Mouse (Mus musculus): ENCODE data around the gene Usf1. TPM values are rescaled to one million over a fixed set of nuclear protein-coding genes. Genes with fewer than 3 reads are reported as not detected.
A peak's percentile ranks its signal among the peaks of the same experiment; 100 is the strongest.

Usf1 gene
- polyA plus RNA-seq (2012; ENCODE audit: insufficient read depth, insufficient read length, missing spikeins), result 94.4 and 98.8 TPM in 2 replicates

DNA sequence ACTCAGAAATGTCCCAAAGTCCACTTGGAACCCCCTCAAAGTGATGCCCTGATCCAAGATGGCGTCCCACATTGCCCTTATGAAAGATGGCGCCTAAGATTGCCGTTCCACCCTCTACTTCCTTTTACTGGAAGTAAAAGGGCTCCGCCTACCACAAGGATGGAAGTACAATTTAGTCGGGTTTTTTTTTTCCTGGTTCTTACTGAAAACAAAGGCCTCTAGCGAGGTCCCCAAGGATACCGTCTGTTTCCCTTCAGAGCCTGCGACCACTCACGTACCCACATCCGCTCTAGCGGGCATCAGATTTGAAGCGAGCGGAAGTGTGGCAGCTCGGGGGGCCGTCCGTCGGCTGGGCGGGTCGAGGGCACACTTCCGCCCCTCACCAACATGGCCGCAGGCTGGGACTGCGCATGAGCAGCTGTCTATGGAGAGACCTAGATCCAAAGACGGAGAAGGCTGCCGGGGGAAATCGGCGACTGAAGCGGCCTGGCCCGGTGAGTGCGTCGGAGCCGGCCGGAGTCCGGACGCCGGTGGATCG lies at the start of gene Usf1:
Usf1 (plus strand) TSS at position 367 of the 538 bp plus-strand sequence.
- H3K4me3 ChIP-seq (ENCODE audit: insufficient read depth, low read length), result peak within 1 kb of the TSS; percentile 71
- TF ChIP-seq CTCF (IDR thresholded peaks at IDR 0.05; ENCODE audit: low read depth, low read length), result no peak
- peak within 1 kb of the TSS; percentile 89 for H3K27ac ChIP-seq (ENCODE audit: insufficient read depth, low read depth, low read length)
- peaks cover 24% of the 10 kb centered on the region for H3K4me1 ChIP-seq (ENCODE audit: control insufficient read depth, insufficient read depth, low read length)

- no peak overlapping the region for H3K4me3 ChIP-seq (ENCODE audit: insufficient read depth, low read length)
- TF ChIP-seq CTCF (IDR thresholded peaks at IDR 0.05; ENCODE audit: low read depth, low read length), result no peak
- TF ChIP-seq POLR2A (IDR thresholded peaks at IDR 0.05; ENCODE audit: borderline replicate concordance, low read depth, low read length), result no peak
- H3K27ac ChIP-seq (ENCODE audit: insufficient read depth, low read depth, low read length), result peak overlapping the region; percentile 9; the same call in 1 of the 2 replicates
- peaks cover 21% of the 10 kb centered on the region for H3K4me1 ChIP-seq (ENCODE audit: control insufficient read depth, insufficient read depth, low read length)
Observed at GRCm38 (mm10) chr1:171365934-171366333, 45.2 kb upstream of the Usf1 start.

GRCm38 (mm10) chr1:171369845-171370556 lies 41.1 kb upstream of the Usf1 start, which contains the start of gene Nectin4:
Nectin4 (plus strand) TSS chr1:171370099.
- peaks cover 21% of the 10 kb centered on the region for H3K4me1 ChIP-seq (ENCODE audit: control insufficient read depth, insufficient read depth, low read length)
- TF ChIP-seq CTCF (IDR thresholded peaks at IDR 0.05; ENCODE audit: low read depth, low read length) (no peak), POLR2A (IDR thresholded peaks at IDR 0.05; ENCODE audit: borderline replicate concordance, low read depth, low read length) (no peak)
- H3K4me3 ChIP-seq (ENCODE audit: insufficient read depth, low read length), result no peak within 1 kb of the TSS
- H3K27ac ChIP-seq (ENCODE audit: insufficient read depth, low read depth, low read length), result no peak within 1 kb of the TSS

DNA sequence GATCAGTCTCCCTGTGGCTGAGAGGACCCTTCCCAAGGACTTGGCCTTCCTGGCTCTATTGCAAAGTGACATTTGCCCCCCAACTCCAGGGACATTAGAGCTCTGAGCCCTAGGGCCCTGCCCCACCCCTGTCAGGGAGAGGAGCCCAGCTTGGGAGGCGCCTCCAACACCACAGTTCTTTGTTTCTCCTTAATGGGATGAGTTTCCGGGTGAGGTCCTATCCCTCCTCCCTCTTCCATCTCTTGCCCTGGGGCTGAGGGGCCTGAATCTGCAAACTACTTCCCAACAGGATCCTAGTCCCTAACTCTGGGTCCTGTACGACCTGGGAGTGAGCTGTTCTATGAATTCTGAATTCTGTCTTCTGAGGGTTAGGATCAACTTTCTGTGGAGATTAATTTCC lies 38.2 kb upstream of the Usf1 start:
- no peak for TF ChIP-seq CTCF (IDR thresholded peaks at IDR 0.05; ENCODE audit: low read depth, low read length)
- TF ChIP-seq POLR2A (IDR thresholded peaks at IDR 0.05; ENCODE audit: borderline replicate concordance, low read depth, low read length), result no peak
- Histone ChIP-seq H3K27ac (ENCODE audit: insufficient read depth, low read depth, low read length) (no peak overlapping the region), H3K4me3 (ENCODE audit: insufficient read depth, low read length) (no peak overlapping the region), H3K4me1 (ENCODE audit: control insufficient read depth, insufficient read depth, low read length) (peaks cover 30% of the 10 kb centered on the region)

DNA sequence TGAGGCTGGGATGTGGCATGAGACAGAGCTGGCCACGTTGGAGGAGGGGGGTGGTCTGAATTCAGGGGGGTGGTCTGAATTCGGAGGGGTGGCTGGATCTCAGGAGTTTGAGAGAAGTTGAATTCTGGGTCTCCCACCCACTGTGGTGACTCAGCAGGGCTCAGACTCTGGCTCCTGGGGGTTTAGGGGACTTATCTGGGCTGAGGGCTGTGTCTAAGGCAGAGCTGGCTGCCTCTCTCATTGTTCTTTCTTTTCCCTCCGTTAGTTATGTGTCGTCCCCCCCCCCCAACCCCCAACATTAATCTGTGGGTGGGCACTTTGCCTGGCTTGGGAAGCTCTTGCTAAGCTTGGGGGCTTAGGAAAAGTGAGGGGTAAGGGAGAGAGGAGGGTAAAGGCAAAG lies 37.2 kb upstream of the Usf1 start:
- Histone ChIP-seq H3K4me1 (ENCODE audit: control insufficient read depth, insufficient read depth, low read length) (peaks cover 32% of the 10 kb centered on the region), H3K27ac (ENCODE audit: insufficient read depth, low read depth, low read length) (no peak overlapping the region), H3K4me3 (ENCODE audit: insufficient read depth, low read length) (no peak overlapping the region)
- TF ChIP-seq POLR2A (IDR thresholded peaks at IDR 0.05; ENCODE audit: borderline replicate concordance, low read depth, low read length), result no peak

- no peak for TF ChIP-seq POLR2A (IDR thresholded peaks at IDR 0.05; ENCODE audit: borderline replicate concordance, low read depth, low read length)
- no peak for TF ChIP-seq CTCF (IDR thresholded peaks at IDR 0.05; ENCODE audit: low read depth, low read length)
- Histone ChIP-seq H3K4me3 (ENCODE audit: insufficient read depth, low read length) (no peak overlapping the region), H3K4me1 (ENCODE audit: control insufficient read depth, insufficient read depth, low read length) (peaks cover 33% of the 10 kb centered on the region), H3K27ac (ENCODE audit: insufficient read depth, low read depth, low read length) (no peak overlapping the region)
Observed at GRCm38 (mm10) chr1:171375646-171376097, 35.4 kb upstream of the Usf1 start.

- H3K4me1 ChIP-seq (ENCODE audit: control insufficient read depth, insufficient read depth, low read length), result peaks cover 40% of the 10 kb centered on the region
- H3K27ac ChIP-seq (ENCODE audit: insufficient read depth, low read depth, low read length), result no peak overlapping the region
Observed at GRCm38 (mm10) chr1:171378298-171378697, 32.8 kb upstream of the Usf1 start.

DNA sequence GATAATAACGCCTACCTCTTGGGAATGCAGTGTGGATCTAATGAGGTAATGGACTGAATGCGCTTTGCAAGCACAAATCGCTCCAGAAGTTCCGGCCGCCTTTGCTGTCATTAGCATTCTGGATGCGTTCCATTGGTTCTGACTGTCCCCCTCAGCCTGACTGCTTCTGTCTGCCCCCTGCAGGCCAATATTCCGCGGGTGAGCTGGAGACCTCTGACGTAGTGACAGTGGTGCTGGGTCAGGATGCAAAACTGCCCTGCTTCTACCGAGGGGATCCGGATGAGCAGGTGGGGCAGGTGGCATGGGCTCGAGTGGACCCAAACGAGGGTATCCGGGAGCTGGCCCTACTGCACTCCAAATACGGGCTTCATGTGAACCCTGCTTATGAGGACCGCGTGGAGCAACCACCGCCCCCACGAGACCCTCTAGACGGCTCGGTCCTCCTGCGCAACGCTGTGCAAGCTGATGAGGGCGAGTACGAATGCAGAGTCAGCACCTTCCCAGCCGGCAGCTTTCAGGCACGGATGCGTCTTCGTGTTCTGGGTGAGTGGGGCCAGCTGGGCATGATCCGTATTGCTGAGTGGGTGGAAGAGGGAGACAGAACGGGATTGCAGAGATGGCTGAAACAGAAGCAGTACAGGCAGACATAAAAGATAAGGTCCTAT lies 31.0 kb upstream of the Usf1 start:
- TF ChIP-seq CTCF (IDR thresholded peaks at IDR 0.05; ENCODE audit: low read depth, low read length) (peak; percentile 27; the same call in 1 of the 2 replicates), POLR2A (IDR thresholded peaks at IDR 0.05; ENCODE audit: borderline replicate concordance, low read depth, low read length) (no peak)
- Histone ChIP-seq H3K4me3 (ENCODE audit: insufficient read depth, low read length) (0 out of 2 replicates have a peak overlapping the region, but pooled peaks have one; percentile 7), H3K4me1 (ENCODE audit: control insufficient read depth, insufficient read depth, low read length) (peaks cover 40% of the 10 kb centered on the region), H3K27ac (ENCODE audit: insufficient read depth, low read depth, low read length) (no peak overlapping the region; the same call in 1 of the 2 replicates)

More at GRCm38 (mm10) chr1:171378298-171378697, 32.8 kb upstream of the Usf1 start:
- TF ChIP-seq POLR2A (IDR thresholded peaks at IDR 0.05; ENCODE audit: borderline replicate concordance, low read depth, low read length), result no peak
- no peak for TF ChIP-seq CTCF (IDR thresholded peaks at IDR 0.05; ENCODE audit: low read depth, low read length)
- no peak overlapping the region for H3K4me3 ChIP-seq (ENCODE audit: insufficient read depth, low read length)

DNA sequence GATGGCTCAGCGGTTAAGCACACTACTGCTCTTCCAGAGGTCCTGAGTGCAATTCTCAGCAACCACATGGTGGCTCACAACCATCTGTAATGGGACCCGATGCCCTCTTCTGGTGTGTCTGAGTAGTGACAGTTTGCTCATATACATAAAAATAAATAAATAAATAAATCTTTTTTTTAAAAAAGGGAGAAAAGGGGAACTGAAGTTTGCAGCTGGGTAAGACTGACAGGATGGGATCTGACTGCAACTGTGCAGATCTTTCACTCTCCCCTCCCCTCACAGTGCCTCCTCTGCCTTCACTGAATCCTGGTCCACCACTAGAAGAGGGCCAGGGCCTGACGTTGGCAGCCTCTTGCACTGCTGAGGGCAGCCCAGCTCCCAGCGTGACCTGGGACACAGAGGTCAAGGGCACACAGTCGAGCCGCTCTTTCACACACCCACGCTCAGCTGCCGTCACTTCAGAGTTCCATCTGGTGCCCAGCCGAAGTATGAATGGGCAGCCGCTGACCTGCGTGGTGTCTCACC lies 29.0 kb upstream of the Usf1 start:
- H3K27ac ChIP-seq (ENCODE audit: insufficient read depth, low read depth, low read length), result no peak overlapping the region
- peaks cover 31% of the 10 kb centered on the region for H3K4me1 ChIP-seq (ENCODE audit: control insufficient read depth, insufficient read depth, low read length)
- TF ChIP-seq CTCF (IDR thresholded peaks at IDR 0.05; ENCODE audit: low read depth, low read length) (peak; percentile 26; the same call in 1 of the 2 replicates), POLR2A (IDR thresholded peaks at IDR 0.05; ENCODE audit: borderline replicate concordance, low read depth, low read length) (no peak)
- no peak overlapping the region for H3K4me3 ChIP-seq (ENCODE audit: insufficient read depth, low read length)
